Mouse (Mus musculus): Measurements from ENCODE around the gene Plxna4. TPM values are rescaled to one million over a fixed set of nuclear protein-coding genes. Genes with fewer than 3 reads are reported as not detected.

Plxna4 gene
- total RNA-seq, 2 experiments from 2014 or later: 2.1 to 2.6 TPM

- no peak for DNase-seq (ENCODE audit: low spot score)
These were observed 178.4 kb downstream of the Plxna4 start for GRCm38 (mm10) chr6:32409625-32410024.

- DNase-seq (ENCODE audit: low spot score): no peak
These were observed 180.3 kb downstream of the Plxna4 start for GRCm38 (mm10) chr6:32407574-32408185.

DNA sequence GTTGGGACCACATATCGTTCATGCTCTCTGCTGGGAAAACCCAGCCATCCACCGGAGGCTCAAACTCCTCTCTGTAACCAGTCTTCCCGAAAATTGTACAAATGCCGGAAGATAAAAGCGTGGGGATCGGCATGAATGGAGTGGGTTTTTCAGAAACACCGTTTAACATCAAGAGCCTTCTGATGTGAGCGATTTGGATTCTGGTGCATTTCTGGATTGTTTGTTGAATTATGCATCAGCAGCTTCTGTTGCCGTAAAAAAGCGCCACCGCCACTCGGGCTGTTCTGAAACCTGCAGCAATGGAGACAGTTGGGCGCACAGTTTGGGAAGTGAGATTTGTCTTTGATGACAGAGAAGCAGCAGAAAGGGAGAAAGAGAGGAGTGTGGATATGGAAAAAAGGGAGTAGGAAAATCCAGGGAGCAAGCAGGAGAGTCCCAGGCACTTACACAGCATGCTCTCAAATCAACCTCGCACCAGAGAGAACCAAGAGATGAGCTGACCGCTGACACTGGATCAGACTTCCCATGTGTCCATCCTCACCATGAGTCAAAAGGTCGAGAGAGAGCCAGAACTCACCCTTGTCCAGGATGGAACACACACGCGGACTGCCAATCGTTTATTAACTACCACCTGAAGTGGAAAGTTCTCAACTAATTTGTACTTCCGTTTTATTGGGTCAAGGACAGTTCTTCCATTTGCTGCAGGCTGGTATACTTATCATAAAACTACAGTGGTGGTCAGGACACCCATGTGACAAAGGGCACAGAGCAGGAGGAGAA, 181.5 kb downstream of the Plxna4 start:
- no peak for DNase-seq (ENCODE audit: low spot score)

DNA sequence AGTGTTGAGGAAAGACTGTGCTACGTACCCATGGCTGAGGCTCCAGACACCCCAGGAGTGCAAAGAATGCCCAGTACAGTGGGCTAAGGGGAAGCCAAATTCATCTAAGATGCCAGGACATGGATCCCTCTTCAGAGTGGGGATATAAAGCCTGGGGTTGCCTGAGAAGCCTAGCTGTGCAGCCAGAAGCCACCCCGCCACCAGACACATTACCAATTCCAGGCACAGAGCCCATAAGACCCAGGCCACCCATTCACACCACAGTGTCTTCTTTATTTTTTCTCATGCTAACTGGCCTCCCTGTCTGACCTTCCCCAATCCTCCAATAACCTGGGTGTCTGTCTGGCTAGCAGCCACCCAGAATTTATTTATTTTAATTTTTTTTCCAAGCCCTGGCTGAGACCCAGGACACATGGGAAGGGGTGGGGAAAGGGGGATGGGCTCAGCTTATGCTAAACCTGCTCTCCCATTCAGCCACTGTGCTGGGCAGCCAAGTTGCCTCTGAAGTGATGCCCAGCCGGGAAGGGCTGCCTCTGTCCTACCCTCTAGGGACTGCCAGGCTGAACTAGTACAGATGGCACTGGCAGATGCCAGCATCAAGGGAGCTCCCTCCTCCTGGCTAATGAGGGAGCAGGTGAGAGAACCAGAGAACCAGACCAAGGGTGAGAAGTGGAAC, 185.3 kb downstream of the Plxna4 start:
- no peak for DNase-seq (ENCODE audit: low spot score)

DNA sequence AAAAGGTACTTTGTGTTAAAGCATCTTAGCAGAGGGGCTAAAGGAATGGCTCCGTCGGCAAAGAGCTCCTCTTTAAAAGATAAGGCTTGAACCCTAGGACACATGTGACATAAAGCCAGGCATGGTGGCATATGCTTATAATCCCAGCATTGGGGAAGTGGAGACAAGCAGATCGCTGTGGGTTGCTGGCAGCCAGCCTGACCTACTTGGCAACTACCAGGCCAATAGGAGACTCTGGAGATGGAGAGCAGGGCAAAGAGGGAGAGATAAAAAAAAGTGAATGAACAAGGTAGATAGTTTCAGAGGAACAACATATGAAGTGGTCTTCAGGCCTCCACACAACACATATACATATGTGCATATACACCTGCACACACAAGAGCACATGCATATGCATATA, 189.7 kb downstream of the Plxna4 start:
- DNase-seq (ENCODE audit: low spot score): no peak

DNA sequence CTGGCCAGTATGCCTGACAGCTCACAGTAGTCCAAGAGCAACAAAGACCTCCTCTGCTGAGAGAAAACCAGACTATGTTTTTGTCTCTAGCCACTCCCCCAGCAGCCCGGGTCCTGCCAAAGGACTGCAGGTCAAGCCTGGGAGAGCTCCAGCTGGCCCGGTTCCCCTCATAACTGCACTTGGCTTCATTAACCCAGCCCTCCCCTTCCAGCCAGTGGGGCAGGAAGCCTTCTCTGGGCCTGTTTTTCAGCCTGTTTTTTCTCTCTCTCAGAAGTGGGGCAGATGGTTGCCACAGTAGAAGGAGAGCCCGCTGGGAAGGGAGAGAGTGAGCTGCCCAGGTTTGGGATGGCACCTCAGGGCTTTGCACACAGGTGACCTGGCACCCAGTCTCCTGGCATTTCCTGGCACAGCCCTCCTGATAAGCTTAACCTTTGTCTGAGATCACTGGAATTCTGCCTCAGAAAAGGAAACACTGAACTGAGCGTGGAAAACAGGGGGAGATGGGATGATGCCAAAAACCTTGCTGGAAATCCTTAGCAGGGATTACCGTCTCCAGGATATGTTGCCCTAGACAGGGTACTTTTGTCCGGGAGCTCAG, 190.8 kb downstream of the Plxna4 start:
- DNase-seq (ENCODE audit: low spot score): peak; percentile 83

DNA sequence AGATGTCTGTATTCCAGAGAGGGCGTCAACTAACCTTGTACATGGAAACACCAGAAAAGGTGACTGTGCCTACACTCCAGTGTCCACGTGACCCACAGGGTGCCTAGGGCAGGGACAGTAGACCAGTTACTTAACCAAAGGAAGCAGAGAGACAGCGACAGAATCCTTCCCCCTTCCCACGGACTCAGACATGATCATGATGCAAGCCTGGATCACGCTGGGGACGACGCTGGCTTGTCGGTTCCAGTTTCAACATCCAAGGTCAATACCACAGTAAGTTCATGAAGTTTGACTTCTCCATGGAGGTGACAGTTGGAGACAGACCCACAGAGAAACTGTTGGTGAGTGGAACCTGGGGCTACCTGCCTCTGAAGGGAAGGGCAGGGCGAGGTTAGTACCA, 192.6 kb downstream of the Plxna4 start:
- no peak for DNase-seq (ENCODE audit: low spot score)

GRCm38 (mm10) chr6:32392262-32392661, 195.7 kb downstream of the Plxna4 start:
- DNase-seq (ENCODE audit: low spot score): no peak

GRCm38 (mm10) chr6:32388276-32388675, 199.7 kb downstream of the Plxna4 start:
- no peak for DNase-seq (ENCODE audit: low spot score)

- DNase-seq (ENCODE audit: low spot score): no peak
These were observed 201.1 kb downstream of the Plxna4 start for GRCm38 (mm10) chr6:32386915-32387314.

GRCm38 (mm10) chr6:32384937-32385336, 203.1 kb downstream of the Plxna4 start:
- DNase-seq (ENCODE audit: low spot score): no peak

DNA sequence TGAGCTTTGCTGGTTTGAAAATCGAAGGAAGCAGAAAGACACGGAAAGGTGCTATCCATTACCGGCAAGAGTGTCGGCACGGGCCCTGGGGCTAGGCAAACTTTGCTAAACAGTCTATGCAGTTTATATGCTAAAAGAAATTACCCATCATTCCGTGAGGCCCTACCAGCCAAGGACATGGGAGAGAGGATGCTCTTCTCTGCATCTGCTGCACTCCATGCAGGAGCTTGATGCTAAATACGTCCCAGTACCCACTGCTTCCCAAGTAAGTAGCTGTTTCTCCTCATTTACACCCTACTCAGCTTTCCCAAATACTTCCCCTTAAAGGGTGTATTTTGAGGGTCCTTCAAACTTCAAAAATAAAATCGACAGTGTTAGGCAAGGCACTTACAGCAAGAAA, 203.6 kb downstream of the Plxna4 start:
- no peak for DNase-seq (ENCODE audit: low spot score)

DNA sequence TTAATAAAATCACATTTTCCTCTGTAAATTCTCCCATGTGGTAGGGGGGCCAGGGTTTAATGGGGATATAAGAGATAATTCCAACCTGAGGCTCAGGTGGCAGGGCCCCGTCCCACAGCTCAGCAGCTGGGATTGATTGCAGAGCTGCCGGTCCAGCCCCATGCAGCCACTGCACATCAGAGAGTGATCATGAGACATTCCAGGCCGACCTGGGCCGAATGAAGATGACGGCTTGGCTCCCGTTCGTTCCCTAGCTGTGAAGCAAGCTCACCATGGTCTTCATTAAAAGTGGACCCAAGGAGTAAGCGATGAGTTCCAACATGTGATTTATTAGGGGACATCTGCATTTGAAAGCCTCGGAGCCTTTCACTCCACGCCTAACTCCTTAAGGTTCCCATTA, 206.5 kb downstream of the Plxna4 start:
- no peak for DNase-seq (ENCODE audit: low spot score)

DNA sequence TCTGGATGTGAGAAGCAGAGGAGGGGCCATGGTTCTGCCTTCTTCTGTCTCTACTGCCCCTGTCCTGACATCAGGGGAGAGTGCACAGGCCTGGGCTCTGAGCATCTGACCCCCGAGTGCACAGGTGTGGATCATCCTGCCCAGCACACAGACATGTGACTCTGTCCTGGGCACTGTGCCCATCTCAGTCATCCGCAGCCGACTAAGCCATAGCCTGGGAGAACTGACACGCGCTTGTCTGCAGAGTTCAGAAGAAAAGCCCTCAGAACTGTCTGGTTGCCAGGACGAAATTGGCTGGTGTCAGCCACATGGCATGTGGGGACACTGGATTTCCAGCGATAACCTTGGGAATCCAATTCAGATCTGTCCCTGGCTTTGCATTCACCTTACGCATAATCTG, 210.8 kb downstream of the Plxna4 start:
- peak; percentile 67 for DNase-seq (ENCODE audit: low spot score)

- no peak for DNase-seq (ENCODE audit: low spot score)
These were observed 214.0 kb downstream of the Plxna4 start for GRCm38 (mm10) chr6:32373931-32374361.

DNA sequence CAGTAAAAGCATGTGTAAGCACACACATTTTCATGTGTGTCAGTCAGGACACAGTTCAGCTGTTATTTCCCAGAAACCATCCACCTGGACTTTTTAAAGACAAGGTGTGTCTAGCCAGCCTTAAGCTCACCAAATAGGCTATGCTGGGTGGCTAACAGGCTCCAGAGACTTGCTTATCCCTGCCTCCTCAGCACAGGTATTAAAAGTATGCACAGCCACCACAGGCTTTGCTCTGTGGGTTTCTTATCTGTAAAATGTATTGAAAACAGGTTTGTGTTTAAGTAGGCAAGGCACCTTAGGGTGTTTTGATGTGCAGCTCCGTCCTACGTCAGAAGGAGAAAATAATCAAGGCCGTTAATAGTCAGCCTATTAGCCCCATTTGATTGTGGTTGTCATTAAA, 218.9 kb downstream of the Plxna4 start:
- no peak for DNase-seq (ENCODE audit: low spot score)

- DNase-seq (ENCODE audit: low spot score): no peak
These were observed 219.6 kb downstream of the Plxna4 start for GRCm38 (mm10) chr6:32368408-32368807.

- DNase-seq (ENCODE audit: low spot score): no peak
These were observed 223.1 kb downstream of the Plxna4 start for GRCm38 (mm10) chr6:32364933-32365332.

GRCm38 (mm10) chr6:32363489-32364068, 224.4 kb downstream of the Plxna4 start:
- DNase-seq (ENCODE audit: low spot score): no peak

DNA sequence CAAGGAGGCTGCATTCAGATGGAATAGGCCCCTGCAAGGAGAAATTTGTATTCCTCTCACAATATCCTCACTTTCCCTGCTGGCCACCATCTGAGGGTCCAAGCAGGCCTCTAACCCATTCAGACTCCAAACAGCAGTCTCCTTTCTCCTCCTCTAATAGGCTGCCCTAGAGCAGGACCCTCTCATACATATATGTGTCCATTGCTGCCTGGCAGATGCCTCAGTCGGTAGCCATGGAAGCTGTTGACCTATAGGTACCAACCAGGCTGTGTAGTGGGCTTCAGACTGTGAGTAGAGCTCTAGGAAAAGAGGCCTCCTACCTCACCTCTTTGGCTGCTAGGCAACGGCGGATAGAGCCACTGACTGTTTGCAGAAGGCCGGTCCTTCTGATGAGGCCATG, 225.6 kb downstream of the Plxna4 start:
- DNase-seq (ENCODE audit: low spot score): no peak

DNA sequence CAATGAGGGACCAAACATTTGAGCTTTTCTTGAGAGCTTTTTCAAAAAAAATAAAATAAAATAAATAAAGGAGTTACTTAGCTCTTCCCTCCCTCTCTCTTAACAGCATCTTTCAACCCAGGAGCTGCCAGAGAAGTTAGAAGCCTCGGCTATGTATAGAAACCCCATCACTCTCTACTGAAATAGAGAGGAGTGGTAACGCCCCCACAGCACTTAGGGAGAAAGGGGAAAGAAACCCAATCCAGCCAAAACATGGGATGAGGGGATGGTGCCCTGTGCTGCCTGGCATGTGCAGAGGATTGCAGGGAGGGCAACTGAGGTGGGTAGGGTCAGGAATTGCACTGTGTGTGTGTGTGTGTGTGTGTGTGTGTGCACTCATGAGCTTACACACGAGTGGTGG, 228.3 kb downstream of the Plxna4 start:
- DNase-seq (ENCODE audit: low spot score): no peak

- DNase-seq (ENCODE audit: low spot score): no peak
These were observed 230.5 kb downstream of the Plxna4 start for GRCm38 (mm10) chr6:32357497-32357896.
